Mouse (Mus musculus) adrenal gland, postnatal 4 days (tissue): ENCODE results near the gene Tube1. TPM values are rescaled to one million over a fixed set of nuclear protein-coding genes. Genes with fewer than 3 reads are reported as not detected.
A peak's percentile ranks its signal among the peaks of the same experiment; 100 is the strongest.
"Not testable (repeated sequence)": the region's sequence is repeated elsewhere in the genome, so short reads cannot be mapped to it uniquely, and the experiment has no call there.

ENCODE experiments used
- DNase-seq, 2 experiments: peaks; one replicate each; pipeline ENCODE4 v3.0.0; 2021 to 2022; ENCODE audit warnings: low spot score in 2 of 2, mixed read lengths in 2 of 2
- total RNA-seq, 2 experiments: library from RNA; stranded (reverse); gene quantifications; 2 replicates each; pipeline ENCODE4 v1.2.3; 2021

Gene Tube1
- total RNA-seq, 2 experiments from 2014 or later: 5.5 to 5.7 TPM

GRCm38 (mm10) chr10:39167611-39168010, 33.8 kb downstream of the Tube1 start:
- no peak for DNase-seq

GRCm38 (mm10) chr10:39169642-39170041, 35.9 kb downstream of the Tube1 start:
- no peak for DNase-seq

GRCm38 (mm10) chr10:39170181-39170580, 36.4 kb downstream of the Tube1 start:
- DNase-seq: peak; percentile 42 to 43

GRCm38 (mm10) chr10:39170706-39171105, 36.9 kb downstream of the Tube1 start:
- DNase-seq: no peak

GRCm38 (mm10) chr10:39171134-39171533, 37.4 kb downstream of the Tube1 start:
- DNase-seq: peak; percentile 77 to 83

- DNase-seq: peak; percentile 63 to 77
These were observed 38.1 kb downstream of the Tube1 start for GRCm38 (mm10) chr10:39171603-39172539.

- DNase-seq: no peak
These were observed 38.8 kb downstream of the Tube1 start for GRCm38 (mm10) chr10:39172540-39172931.

- DNase-seq: no peak
These were observed 39.3 kb downstream of the Tube1 start for GRCm38 (mm10) chr10:39173077-39173476.

GRCm38 (mm10) chr10:39176981-39177380, 43.2 kb downstream of the Tube1 start:
- DNase-seq: no peak

GRCm38 (mm10) chr10:39184864-39185544, 51.2 kb downstream of the Tube1 start:
- no peak for DNase-seq

- DNase-seq: no peak
These were observed 51.8 kb downstream of the Tube1 start for GRCm38 (mm10) chr10:39185545-39185906.

GRCm38 (mm10) chr10:39192673-39193072, 58.9 kb downstream of the Tube1 start:
- no peak for DNase-seq

- DNase-seq: not testable (repeated sequence)
These were observed 64.4 kb downstream of the Tube1 start for GRCm38 (mm10) chr10:39198216-39198615.

Other genes with a start within 250 kb of the Tube1 start
- gene Lama4, start 168.5 kb upstream of the Tube1 start, total RNA-seq: 100 to 1,000 TPM; 115 to 122 TPM
- gene Fam229b, start 62 bp upstream of the Tube1 start, total RNA-seq: 1 to 10 TPM; 5.3 to 7.3 TPM
- 1 to 10 TPM in 1 of 2 experiments, under 1 TPM in 1; 0.62 to 1.2 TPM for gene Ccn6, start 29.8 kb downstream of the Tube1 start, total RNA-seq
- 10 to 100 TPM; 67.7 to 74.4 TPM for gene Fyn, start 234.9 kb downstream of the Tube1 start, total RNA-seq